Mouse (Mus musculus) urinary bladder, postnatal 10 days (tissue): ENCODE measurements around the gene Sun1.

ENCODE experiments used
- DNase-seq: peaks from one replicate; pipeline ENCODE4 v3.0.0; 2022; ENCODE audit warnings: low spot score

Sun1 gene

GRCm38 (mm10) chr5:139208183-139208582, 7.7 kb downstream of the Sun1 start:
- DNase-seq = no peak

GRCm38 (mm10) chr5:139208871-139209684, 8.6 kb downstream of the Sun1 start:
- DNase-seq = no peak

GRCm38 (mm10) chr5:139209685-139210026, 9.2 kb downstream of the Sun1 start:
- no peak for DNase-seq

- DNase-seq = no peak
Measured at GRCm38 (mm10) chr5:139211737-139212385, 11.4 kb downstream of the Sun1 start.

- no peak for DNase-seq
Measured at GRCm38 (mm10) chr5:139214298-139214697, 13.9 kb downstream of the Sun1 start.

GRCm38 (mm10) chr5:139215184-139215583, 14.7 kb downstream of the Sun1 start:
- DNase-seq = no peak

- DNase-seq = no peak
Measured at GRCm38 (mm10) chr5:139216121-139216520, 15.7 kb downstream of the Sun1 start.

- no peak for DNase-seq
Measured at GRCm38 (mm10) chr5:139216774-139217173, 16.3 kb downstream of the Sun1 start.

GRCm38 (mm10) chr5:139220006-139220515, 19.6 kb downstream of the Sun1 start:
- no peak for DNase-seq

GRCm38 (mm10) chr5:139220610-139221009, 20.2 kb downstream of the Sun1 start:
- no peak for DNase-seq

- DNase-seq = no peak
Measured at GRCm38 (mm10) chr5:139223331-139223730, 22.9 kb downstream of the Sun1 start.

GRCm38 (mm10) chr5:139227236-139227635, 26.8 kb downstream of the Sun1 start:
- no peak for DNase-seq

GRCm38 (mm10) chr5:139227645-139228044, 27.2 kb downstream of the Sun1 start:
- DNase-seq = no peak

- no peak for DNase-seq
Measured at GRCm38 (mm10) chr5:139228318-139228717, 27.9 kb downstream of the Sun1 start.

GRCm38 (mm10) chr5:139229716-139230115, 29.3 kb downstream of the Sun1 start:
- no peak for DNase-seq

GRCm38 (mm10) chr5:139232083-139232482, 31.6 kb downstream of the Sun1 start:
- DNase-seq = no peak

- DNase-seq = no peak
Measured at GRCm38 (mm10) chr5:139234423-139234822, 34.0 kb downstream of the Sun1 start.

- DNase-seq = no peak
Measured at GRCm38 (mm10) chr5:139237436-139237835, 37.0 kb downstream of the Sun1 start.

- DNase-seq = no peak
Measured at GRCm38 (mm10) chr5:139241022-139241761, 40.8 kb downstream of the Sun1 start.

- DNase-seq = no peak
Measured at GRCm38 (mm10) chr5:139243384-139243783, 42.9 kb downstream of the Sun1 start.

- no peak for DNase-seq
Measured at GRCm38 (mm10) chr5:139247767-139248166, 47.3 kb downstream of the Sun1 start.

GRCm38 (mm10) chr5:139248846-139249245, 48.4 kb downstream of the Sun1 start:
- DNase-seq = no peak

GRCm38 (mm10) chr5:139251279-139251678, 50.8 kb downstream of the Sun1 start:
- no peak for DNase-seq
